Mouse (Mus musculus): ENCODE data around the gene Dffb. TPM values are rescaled to one million over a fixed set of nuclear protein-coding genes. Genes with fewer than 3 reads are reported as not detected.

The Dffb gene
- polyA plus RNA-seq, 1 experiment from 2014 or later, result 11.1 TPM

DNA sequence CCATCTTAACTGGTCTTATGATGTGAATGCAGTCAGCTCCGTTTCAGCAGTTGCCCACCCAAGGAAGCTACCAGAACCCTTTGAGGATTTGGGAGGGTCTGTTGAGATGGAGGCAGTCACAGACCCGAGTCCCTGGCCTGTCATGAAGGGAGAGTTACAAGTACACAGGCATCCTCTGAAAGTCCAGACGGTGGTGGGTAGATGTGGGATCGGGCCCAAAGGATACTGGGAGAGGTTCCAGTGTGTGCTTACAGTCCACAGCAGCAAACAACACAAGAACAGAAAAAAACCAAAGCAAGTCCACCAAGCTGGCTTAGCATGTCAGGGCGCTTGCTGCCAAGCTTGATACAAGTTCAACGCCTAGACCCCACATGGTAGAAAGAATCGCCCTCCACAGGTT is 12.3 kb downstream of the Dffb start:
- no peak overlapping the region for H3K4me3 ChIP-seq (replicated peaks)
- DNase-seq (no peak), ATAC-seq (ENCODE audit: low read depth) (no peak)
- H3K27ac ChIP-seq, result no peak overlapping the region
- H3K4me2 ChIP-seq, result no peak overlapping the region
- 83% methylated on average over 7 of the region's 7 CpGs for WGBS (ENCODE audit: insufficient replicate concordance)
- peaks cover 14% of the 10 kb centered on the region for H3K4me1 ChIP-seq (replicated peaks)
- no peaks in the 10 kb centered on the region for H3K27me3 ChIP-seq
- peaks cover 75% of the 10 kb centered on the region for H3K36me3 ChIP-seq
- H3K9ac ChIP-seq, result no peak overlapping the region
- no peaks in the 10 kb centered on the region for H3K9me3 ChIP-seq (replicated peaks)

DNA sequence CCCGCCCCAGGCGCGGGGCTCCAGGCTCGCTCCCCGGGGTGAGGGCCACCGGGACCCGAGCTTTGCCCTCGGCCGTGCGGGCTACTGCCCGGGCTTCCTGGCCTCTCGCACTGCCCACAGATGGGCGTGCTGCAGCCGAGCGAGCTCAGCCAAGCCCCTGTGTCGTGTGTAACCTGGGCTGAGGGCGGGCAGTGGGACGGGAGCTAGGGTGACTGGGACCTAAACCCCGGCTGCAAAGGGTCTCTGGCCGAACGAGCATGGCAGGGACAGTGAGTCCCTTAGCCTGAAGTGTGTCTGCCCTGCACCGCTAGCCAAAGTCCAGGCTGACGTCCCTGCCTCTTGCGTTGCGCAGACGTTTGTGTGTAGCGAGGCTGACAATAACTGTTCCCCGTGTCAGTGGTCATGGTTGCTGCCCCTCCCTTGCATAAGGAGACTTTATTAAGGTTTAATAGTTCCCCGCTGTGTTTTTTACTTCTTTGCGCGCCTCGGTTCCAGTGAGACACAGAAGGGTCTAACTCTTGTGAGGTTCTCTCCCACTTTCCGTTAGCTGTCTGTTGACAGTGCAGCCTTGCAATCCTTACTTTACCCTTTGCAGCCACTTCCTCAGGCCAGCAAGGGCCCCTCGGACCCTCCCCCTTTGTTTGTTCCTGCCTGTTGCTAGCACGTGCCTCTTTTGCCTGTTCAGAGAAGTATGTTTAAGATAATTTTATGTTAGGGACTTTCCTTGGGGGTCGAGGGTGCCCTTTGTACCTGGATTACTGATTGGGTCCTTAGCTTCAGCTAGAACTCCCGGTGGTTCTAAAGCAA is 17.3 kb downstream of the Dffb start:
- H3K27me3 ChIP-seq, result peaks cover 17% of the 10 kb centered on the region; the same call in 1 of the 2 replicates
- DNase-seq (peak; percentile 17), ATAC-seq (ENCODE audit: low read depth) (no peak)
- peak overlapping the region; percentile 91 for H3K4me2 ChIP-seq
- under 1% methylated on average over 37 of the region's 37 CpGs for WGBS (ENCODE audit: insufficient replicate concordance)
- no peaks in the 10 kb centered on the region for H3K9me3 ChIP-seq (replicated peaks)
- H3K27ac ChIP-seq, result peak overlapping the region; percentile 94
- peaks cover 23% of the 10 kb centered on the region for H3K4me1 ChIP-seq (replicated peaks)
- peaks cover 34% of the 10 kb centered on the region for H3K36me3 ChIP-seq
- H3K4me3 ChIP-seq (replicated peaks), result peak overlapping the region; percentile 87
- H3K9ac ChIP-seq, result peak overlapping the region; percentile 95

DNA sequence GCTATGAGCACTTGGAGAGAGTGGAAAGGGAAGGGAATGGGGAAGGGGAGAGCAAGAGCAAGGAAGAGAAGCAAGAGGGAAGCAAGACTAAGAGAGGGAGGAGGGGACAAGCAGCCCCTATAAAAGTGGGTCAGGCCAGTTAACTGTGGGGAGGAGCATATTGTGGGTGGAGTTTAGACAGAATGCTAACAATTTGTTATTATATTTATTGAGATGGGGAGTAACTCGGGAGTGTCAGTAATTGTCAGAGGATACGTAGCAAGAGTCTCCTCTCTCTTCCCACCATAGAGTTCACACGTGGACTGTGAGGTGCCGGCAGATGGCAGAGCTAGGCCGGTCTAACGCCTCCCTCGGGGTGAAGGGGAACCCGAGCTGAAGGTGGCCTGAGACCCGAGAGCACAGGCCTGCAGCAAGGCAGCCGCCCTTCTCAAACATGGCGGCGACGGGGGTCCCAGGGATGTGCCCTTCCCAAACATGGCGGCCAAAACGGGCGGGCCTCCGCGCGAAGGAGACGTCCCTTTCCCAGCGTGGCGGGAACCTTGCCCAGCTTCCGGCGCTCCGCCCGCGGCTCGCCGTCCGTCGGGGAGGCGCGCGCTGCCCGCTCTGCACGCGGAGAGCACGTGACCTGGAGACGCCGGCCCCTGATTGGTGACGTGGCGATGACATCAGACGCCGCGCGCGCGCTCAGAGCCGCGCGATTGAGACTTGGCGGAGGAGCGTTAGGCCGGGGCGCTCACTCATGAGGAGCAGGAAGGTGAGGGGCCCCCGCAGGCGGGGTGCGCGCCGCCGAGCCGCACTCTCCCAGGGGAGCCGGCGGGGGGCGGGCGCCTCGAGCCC is 18.1 kb downstream of the Dffb start, which contains the start of gene A430005L14Rik:
Gene A430005L14Rik, plus strand, starts transcription at position 669 of the 837 bp plus-strand sequence.
- H3K4me3 ChIP-seq (replicated peaks), result peak within 1 kb of the TSS; percentile 87
- peak; percentile 95 for DNase-seq
- H3K4me1 ChIP-seq (replicated peaks), result peaks cover 23% of the 10 kb centered on the region
- H3K9me3 ChIP-seq (replicated peaks), result no peaks in the 10 kb centered on the region
- H3K36me3 ChIP-seq, result peaks cover 25% of the 10 kb centered on the region
- peak within 1 kb of the TSS; percentile 91 for H3K4me2 ChIP-seq
- ATAC-seq (ENCODE audit: low read depth), result peak; percentile 97
- peak within 1 kb of the TSS; percentile 95 for H3K9ac ChIP-seq
- peak within 1 kb of the TSS; percentile 94 for H3K27ac ChIP-seq
- 2% methylated on average over 67 of the region's 67 CpGs for WGBS (ENCODE audit: insufficient replicate concordance)
- H3K27me3 ChIP-seq, result peaks cover 23% of the 10 kb centered on the region

DNA sequence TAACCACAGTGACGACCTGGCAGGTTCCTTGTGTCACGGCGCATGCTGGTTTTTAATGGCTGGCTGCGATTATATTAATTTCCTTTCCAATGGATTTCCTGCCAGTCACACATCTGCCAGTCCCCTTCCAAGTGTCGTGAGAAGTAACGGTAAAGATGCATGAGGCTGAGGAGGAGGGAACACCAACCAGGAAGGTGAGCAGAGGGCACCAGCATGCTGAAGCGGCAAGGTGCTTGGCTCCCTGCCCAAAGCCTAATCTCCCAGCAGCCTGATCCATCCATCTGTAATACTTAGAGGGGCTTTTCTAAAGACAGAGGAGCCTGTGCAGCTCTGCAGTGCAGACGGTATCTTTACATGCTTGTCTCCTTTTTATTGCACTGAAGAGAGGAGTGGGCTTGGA is 19.3 kb downstream of the Dffb start:
- DNase-seq (no peak), ATAC-seq (ENCODE audit: low read depth) (no peak)
- H3K9me3 ChIP-seq (replicated peaks), result no peaks in the 10 kb centered on the region
- H3K27ac ChIP-seq, result no peak overlapping the region
- H3K9ac ChIP-seq, result no peak overlapping the region
- H3K36me3 ChIP-seq, result peaks cover 14% of the 10 kb centered on the region
- peaks cover 23% of the 10 kb centered on the region for H3K4me1 ChIP-seq (replicated peaks)
- no peak overlapping the region for H3K4me3 ChIP-seq (replicated peaks)
- WGBS (ENCODE audit: insufficient replicate concordance), result 79% methylated on average over 8 of the region's 8 CpGs
- H3K27me3 ChIP-seq, result peaks cover 33% of the 10 kb centered on the region
- H3K4me2 ChIP-seq, result no peak overlapping the region

DNA sequence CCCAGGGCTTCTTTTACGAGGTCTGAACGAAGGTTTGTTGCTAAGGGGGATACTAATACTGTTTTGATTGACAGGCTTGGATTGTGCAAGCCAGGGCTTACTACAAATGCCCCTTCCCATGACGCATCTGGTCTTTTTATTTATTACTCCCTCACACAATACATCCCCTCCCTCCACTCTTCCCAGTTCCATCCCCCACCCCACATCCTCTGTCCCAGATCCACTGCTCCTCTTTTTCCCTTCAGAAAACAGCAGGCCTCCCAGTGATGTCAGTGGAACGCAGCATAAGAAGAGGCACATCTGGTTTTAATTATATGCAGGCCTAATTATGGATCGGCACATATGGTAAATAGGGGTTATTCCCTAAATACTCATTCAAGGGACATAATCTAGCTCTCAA is 23.2 kb downstream of the Dffb start:
- Histone ChIP-seq H3K36me3 (no peaks in the 10 kb centered on the region), H3K27me3 (peaks cover 43% of the 10 kb centered on the region), H3K4me3 (replicated peaks) (no peak overlapping the region), H3K4me1 (replicated peaks) (peaks cover 8% of the 10 kb centered on the region), H3K4me2 (no peak overlapping the region), H3K9me3 (replicated peaks) (no peaks in the 10 kb centered on the region), H3K27ac (no peak overlapping the region), H3K9ac (no peak overlapping the region)
- DNase-seq (no peak), ATAC-seq (ENCODE audit: low read depth) (no peak)
- 47% methylated on average over 5 of the region's 5 CpGs for WGBS (ENCODE audit: insufficient replicate concordance)

DNA sequence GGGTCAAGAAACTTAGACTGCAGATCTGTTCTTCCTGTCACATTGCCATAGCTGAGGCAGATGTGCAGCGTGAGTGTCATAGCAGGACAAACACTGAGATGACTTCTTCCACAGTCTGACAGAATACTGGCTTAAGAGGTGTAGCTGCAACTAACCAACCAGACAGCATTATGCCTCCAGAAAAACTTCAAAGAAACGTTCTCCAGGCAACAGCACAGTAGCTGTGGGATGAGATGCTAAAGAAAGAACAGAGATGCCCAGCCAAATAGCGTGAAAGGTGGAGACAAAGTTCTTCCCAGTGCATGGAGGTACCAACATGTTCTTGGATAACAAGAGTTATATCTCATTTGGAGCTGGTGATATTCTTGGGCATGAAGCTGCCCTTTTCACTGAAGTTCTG is 23.8 kb downstream of the Dffb start:
- 0 out of 2 replicates have a peak, but pooled peaks cover 3% of the 10 kb centered on the region for H3K4me1 ChIP-seq (replicated peaks)
- no peaks in the 10 kb centered on the region for H3K36me3 ChIP-seq
- no peaks in the 10 kb centered on the region for H3K9me3 ChIP-seq (replicated peaks)
- no peak overlapping the region for H3K9ac ChIP-seq
- DNase-seq (no peak), ATAC-seq (ENCODE audit: low read depth) (no peak)
- no peak overlapping the region for H3K4me3 ChIP-seq (replicated peaks)
- H3K4me2 ChIP-seq, result no peak overlapping the region
- WGBS (ENCODE audit: insufficient replicate concordance), result 44% methylated on average over 3 of the region's 3 CpGs
- H3K27me3 ChIP-seq, result peaks cover 48% of the 10 kb centered on the region
- no peak overlapping the region for H3K27ac ChIP-seq

DNA sequence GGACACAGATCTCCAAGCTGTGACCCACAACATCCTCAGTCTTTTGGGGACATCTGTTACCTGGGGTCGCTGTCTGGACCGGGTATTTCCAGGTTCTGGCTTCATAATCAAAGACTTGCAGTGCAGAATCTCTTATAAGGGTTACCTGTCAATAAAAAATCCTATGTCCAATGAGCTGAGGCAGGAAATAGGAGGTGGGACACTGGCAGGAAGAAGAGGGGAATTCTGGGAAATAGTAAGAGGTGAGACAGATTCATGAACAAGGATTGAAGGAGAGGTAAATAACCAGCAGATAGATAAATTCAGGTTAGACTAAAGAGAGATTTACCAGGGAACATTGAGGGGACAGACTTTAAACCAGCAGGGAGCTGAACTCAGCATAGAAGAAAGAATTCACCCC is 24.6 kb downstream of the Dffb start:
- no peaks in the 10 kb centered on the region for H3K9me3 ChIP-seq (replicated peaks)
- H3K9ac ChIP-seq, result no peak overlapping the region
- ATAC-seq (ENCODE audit: low read depth), result no peak
- no peak overlapping the region for H3K4me3 ChIP-seq (replicated peaks)
- H3K36me3 ChIP-seq, result no peaks in the 10 kb centered on the region
- 0 out of 2 replicates have a peak, but pooled peaks cover 3% of the 10 kb centered on the region for H3K4me1 ChIP-seq (replicated peaks)
- H3K27ac ChIP-seq, result no peak overlapping the region
- DNase-seq, result no peak
- peaks cover 48% of the 10 kb centered on the region for H3K27me3 ChIP-seq
- WGBS (ENCODE audit: insufficient replicate concordance), result 47% methylated on average over 2 of the region's 2 CpGs
- no peak overlapping the region for H3K4me2 ChIP-seq

DNA sequence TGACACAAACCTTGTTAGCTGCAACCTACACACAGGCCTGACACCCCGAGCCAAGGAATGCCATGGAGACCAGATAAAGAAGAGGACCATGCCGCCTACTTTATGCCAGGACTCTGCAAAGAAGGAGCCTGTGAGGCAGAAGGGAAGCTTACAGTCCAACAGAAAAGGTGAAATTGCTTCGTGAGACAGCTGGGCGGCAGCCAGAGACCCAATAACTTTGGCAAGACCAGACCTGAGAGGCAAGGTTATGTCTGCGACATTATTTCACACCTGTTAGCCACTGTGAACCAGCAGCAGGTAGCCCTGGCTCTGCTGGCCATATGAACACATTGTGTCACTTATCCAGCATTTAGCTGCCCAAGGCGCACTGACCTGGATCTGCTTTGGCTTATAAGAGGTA is 29.2 kb downstream of the Dffb start:
- no peak for ATAC-seq (ENCODE audit: low read depth)
- no peak overlapping the region for H3K4me2 ChIP-seq
- no peaks in the 10 kb centered on the region for H3K36me3 ChIP-seq
- H3K9ac ChIP-seq, result no peak overlapping the region
- no peak for DNase-seq
- H3K27me3 ChIP-seq, result peaks cover 31% of the 10 kb centered on the region
- H3K27ac ChIP-seq, result no peak overlapping the region
- no peaks in the 10 kb centered on the region for H3K9me3 ChIP-seq (replicated peaks)
- peaks cover 4% of the 10 kb centered on the region for H3K4me1 ChIP-seq (replicated peaks)
- no peak overlapping the region for H3K4me3 ChIP-seq (replicated peaks)
- WGBS (ENCODE audit: insufficient replicate concordance), result 60% methylated on average over 6 of the region's 6 CpGs

DNA sequence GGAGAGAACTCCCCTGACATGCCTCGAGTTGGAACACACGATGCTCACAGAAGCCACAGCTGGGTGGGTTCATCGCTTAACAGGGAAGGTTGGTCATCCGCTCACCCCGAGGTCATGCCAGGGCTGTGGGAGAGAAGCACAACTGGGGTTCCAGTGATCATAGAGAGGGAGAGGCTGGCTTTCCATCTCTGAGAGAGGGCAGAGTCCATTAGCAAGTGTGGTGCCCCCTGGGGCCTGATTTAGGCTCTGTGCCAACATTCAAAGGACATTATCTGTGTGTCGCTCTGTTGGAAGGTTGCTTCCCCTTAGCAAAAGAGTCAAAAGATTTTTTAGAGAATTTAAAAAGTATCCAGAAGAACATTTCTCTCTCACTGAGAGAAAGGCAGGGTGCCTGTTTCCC is 30.7 kb downstream of the Dffb start:
- no peak overlapping the region for H3K9ac ChIP-seq
- 48% methylated on average over 6 of the region's 6 CpGs for WGBS (ENCODE audit: insufficient replicate concordance)
- H3K4me3 ChIP-seq (replicated peaks), result no peak overlapping the region
- H3K9me3 ChIP-seq (replicated peaks), result no peaks in the 10 kb centered on the region
- peaks cover 31% of the 10 kb centered on the region for H3K27me3 ChIP-seq
- H3K4me2 ChIP-seq, result no peak overlapping the region
- ATAC-seq (ENCODE audit: low read depth) (no peak), DNase-seq (no peak)
- H3K36me3 ChIP-seq, result no peaks in the 10 kb centered on the region
- H3K27ac ChIP-seq, result no peak overlapping the region
- H3K4me1 ChIP-seq (replicated peaks), result peaks cover 4% of the 10 kb centered on the region

DNA sequence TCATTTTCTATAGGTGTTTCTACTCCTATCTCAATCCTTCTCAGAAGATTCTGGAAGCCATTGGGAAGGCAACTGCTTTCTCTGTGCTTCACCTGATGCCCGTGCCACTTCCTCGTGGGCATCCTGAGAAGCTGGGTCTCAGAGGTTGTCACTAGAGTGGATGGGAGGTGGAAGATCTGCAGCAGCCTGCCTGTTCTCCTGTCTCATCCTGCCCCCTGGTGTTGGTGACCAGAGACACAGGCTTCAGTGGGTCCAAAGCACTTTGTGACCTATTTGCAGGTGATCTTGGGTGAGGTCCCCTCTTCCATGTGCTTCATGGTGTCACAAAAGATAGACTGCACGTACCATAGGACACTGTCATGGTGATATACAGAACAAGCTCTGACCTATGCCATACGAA is 31.7 kb downstream of the Dffb start:
- 36% methylated on average over 4 of the region's 4 CpGs for WGBS (ENCODE audit: insufficient replicate concordance)
- H3K4me1 ChIP-seq (replicated peaks), result peaks cover 4% of the 10 kb centered on the region
- H3K9ac ChIP-seq, result no peak overlapping the region
- H3K27ac ChIP-seq, result no peak overlapping the region
- peak; percentile 6 for DNase-seq
- H3K9me3 ChIP-seq (replicated peaks), result no peaks in the 10 kb centered on the region
- no peaks in the 10 kb centered on the region for H3K36me3 ChIP-seq
- no peak overlapping the region for H3K4me3 ChIP-seq (replicated peaks)
- no peak for ATAC-seq (ENCODE audit: low read depth)
- H3K27me3 ChIP-seq, result peaks cover 31% of the 10 kb centered on the region
- H3K4me2 ChIP-seq, result no peak overlapping the region

DNA sequence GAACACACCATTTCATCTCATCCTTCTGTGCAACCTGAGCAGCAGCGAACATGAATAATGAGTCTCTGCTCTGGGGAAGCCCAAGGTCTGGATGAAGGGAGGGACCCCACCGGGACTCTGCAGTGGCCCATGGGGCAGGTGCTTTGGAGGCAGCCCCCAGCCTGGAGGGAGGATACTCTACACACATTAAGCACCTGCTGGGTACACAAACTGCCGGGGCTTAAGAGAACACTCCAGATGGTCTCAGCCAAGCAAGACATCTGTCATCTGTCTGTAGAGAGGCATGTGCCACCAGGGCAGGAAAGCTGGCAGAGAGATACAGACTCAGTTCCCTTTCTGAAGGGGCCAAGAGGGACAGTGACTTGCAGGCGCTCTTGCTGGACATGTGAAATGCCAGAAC is 45.0 kb downstream of the Dffb start:
- no peak overlapping the region for H3K9ac ChIP-seq
- no peaks in the 10 kb centered on the region for H3K4me1 ChIP-seq (replicated peaks)
- H3K4me3 ChIP-seq (replicated peaks), result no peak overlapping the region
- no peaks in the 10 kb centered on the region for H3K36me3 ChIP-seq
- 53% methylated on average over 4 of the region's 4 CpGs for WGBS (ENCODE audit: insufficient replicate concordance)
- H3K27ac ChIP-seq, result no peak overlapping the region
- ATAC-seq (ENCODE audit: low read depth) (no peak), DNase-seq (no peak)
- H3K9me3 ChIP-seq (replicated peaks), result no peaks in the 10 kb centered on the region
- no peak overlapping the region for H3K4me2 ChIP-seq
- no peaks in the 10 kb centered on the region for H3K27me3 ChIP-seq

Measured in liver, embryonic 13.5 days (tissue).